Mouse (Mus musculus): ENCODE measurements at regions not wholly inside any gene's neighbourhood (a gene's known extent, or its start where the extent isn't known, plus 50 kb on each side); places are given as distances from the start of the nearest gene placed in this dataset.

DNA sequence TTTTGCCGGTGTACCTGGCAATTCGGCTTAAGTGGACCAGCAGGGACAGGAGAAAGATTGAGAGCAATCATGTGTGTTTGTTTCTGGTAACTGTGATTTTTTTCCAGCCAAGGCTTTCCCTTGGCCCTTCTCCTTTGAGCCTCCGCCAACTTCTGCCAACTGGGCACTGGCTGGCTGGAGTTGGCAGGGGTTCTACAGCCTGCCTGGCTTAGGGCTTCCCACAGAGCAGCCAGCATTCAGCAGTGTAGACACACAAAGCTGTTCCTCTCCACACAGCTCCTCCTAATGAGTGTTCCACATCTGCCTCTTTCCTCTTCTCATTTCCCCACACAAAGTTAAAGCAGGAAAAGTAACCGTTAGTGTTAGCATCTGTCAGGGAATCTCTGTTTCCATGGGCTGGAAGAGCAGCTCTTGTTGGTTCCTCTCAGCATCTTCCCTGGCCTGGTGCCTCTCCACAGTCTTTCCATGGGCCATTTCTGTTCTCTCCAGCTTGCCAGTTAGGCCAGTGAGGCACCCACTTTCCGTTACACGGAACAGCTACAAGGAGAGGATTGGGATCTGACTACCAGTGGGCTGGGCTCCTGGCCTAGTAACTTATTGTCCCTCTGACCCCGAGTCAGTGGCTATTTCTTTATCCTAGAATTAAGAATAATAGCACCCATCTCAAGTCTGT is 68.0 kb upstream of the Rbm24 start:
- TF ChIP-seq CTCF (IDR thresholded peaks at IDR 0.05): no peak
- H3K27ac ChIP-seq: peak overlapping the region; percentile 75
- intact Hi-C loops (cut with DNase I): no loop called here
- H3K4me3 ChIP-seq: no peak overlapping the region; the same call in 1 of the 2 replicates
- DNase-seq: peak; percentile 83

DNA sequence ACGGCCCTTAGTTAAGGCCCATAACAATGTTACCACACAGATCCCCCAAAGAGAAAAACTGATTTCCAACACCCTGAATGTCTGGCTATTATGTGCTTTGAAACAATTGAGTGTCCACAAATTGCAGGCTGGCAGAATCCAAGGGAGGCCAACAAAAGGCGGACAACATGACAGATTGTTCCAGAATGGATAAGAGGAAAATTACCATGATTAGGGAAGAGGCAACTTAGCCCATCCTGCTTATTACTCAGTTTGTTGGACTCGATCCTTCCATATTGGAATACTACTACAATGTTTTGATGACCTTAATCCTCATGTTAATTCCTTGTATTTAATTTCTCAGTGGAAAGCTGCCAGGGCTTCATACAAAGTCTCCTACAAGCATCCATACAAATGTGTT is 62.9 kb upstream of the Rbm24 start:
- intact Hi-C loops (cut with DNase I): loop anchor here (5.0 kb wide), 1 partner anchor 52 kb away; no protein-coding TSS in a partner anchor

DNA sequence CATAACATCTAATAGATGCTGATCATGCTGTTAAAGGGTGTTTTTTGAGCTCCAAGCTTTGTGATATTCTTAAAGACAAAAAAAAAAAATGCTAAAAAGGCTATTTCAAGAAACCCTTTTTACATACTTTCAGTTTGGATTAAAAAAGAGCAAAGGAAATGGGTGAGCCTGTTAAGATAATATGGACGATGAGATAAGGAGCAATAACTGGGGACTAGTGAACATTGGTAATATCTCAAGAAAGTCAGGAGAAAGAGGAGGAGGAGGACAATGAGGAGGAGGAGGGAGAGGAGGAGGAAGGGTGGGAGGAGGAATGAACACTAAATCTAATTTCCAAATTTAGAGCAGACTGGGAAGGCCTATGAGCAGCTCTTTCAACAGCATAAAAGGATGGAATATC is 62.3 kb upstream of the Rbm24 start:
- Histone ChIP-seq H3K27ac (no peak overlapping the region), H3K4me3 (no peak overlapping the region)
- TF ChIP-seq CTCF (IDR thresholded peaks at IDR 0.05): no peak
- intact Hi-C loops (cut with DNase I): loop anchor here (2.0 to 5.0 kb wide), 2 partner anchors 51 to 307 kb away; no protein-coding TSS in a partner anchor
- no peak for DNase-seq

More for the DNA sequence above, 62.9 kb upstream of the Rbm24 start:
- no peak overlapping the region for H3K27ac ChIP-seq
- H3K4me3 ChIP-seq: no peak overlapping the region
- DNase-seq: no peak
- TF ChIP-seq CTCF (IDR thresholded peaks at IDR 0.05): no peak

DNA sequence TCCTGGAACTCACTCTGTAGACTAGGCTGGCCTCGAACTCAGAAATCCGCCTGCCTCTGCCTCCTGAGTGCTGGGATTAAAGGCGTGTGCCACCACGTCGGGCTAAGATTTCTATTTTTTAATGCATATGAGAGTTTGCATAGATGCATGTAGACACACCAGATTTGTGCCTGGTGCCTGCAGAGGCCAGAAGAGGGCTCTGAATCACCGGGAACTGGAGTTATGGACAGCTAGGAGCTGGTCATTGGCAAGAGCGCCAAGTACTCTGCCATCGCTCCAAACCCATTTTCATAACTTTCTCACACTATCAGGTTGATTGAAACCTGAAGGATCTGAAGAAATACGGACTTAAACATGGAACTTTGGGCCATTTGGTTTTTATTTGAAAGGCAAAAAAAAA is 61.2 kb upstream of the Rbm24 start:
- intact Hi-C loops (cut with DNase I): loop anchor here (2.0 to 5.0 kb wide), 2 partner anchors 50 to 306 kb away; no protein-coding TSS in a partner anchor
- no peak overlapping the region for H3K27ac ChIP-seq
- H3K4me3 ChIP-seq: no peak overlapping the region
- DNase-seq: peak; percentile 53
- peak; percentile 63 for TF ChIP-seq CTCF (IDR thresholded peaks at IDR 0.05)

DNA sequence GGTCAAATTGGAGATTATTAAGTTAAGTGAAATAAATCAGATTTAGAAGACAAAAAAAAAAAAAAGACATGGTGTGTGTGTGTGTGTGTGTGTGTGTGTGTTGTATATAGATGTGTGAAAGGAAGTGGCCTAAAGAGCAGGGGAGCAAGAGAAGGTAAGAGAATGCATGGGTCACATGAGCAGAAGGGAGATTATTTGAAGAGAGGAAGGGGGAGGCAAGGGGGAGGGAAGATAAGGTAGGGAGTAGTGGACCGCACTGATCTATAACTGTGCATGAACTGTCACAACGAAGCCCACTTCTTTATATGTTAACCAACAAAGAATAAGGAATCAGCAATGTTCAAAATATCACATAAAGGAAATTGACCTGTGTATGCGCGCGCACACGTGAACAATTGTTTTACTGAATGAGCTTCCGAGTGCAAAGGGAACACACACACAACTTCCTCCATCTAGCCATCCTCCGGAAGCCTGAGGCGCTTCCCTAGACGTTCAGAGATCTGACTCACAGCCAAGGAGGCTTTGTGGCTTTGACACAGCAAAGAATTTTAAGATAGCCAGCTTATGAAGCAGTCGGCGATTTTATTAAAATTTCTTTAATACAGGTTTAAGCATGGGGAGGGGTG is 57.6 kb upstream of the Rbm24 start:
- Histone ChIP-seq H3K27ac (no peak overlapping the region), H3K4me3 (no peak overlapping the region)
- intact Hi-C loops (cut with DNase I): no loop called here
- DNase-seq: no peak
- no peak for TF ChIP-seq CTCF (IDR thresholded peaks at IDR 0.05)

DNA sequence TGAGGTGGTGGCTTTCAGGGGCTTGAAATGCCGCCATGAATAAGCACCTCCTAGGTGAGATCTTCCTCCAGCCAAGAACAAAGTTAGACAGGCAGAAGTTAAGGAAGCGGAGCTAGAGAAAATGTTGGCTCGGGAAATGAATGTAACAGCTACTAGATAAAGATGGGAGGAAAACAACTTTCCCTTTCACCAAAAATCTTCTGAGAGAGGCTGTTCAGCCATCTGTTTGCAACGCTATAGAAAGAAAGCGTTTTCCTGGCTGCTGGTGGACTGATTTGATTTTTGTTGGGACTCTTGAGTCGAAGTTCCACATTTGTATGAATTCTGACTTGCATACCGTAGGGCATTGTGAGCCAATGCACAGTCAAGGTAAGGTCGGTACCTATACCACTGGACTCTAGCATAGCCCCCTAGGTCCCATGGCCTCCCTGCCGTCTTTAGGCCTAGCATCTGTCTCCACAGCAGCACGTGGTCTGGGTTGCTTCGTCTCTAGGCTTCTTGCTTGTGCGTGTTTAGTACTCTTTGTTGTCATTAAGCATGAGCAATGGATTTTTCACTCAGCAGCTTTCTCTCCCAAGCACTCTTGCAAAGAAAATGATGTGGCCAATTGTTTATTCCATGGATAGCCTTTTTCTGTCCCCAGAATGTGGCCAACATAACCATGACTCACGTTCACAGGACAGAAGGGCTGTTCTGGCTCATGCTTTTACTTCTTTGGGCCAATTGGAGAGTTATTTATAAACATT is 54.6 kb upstream of the Rbm24 start:
- Histone ChIP-seq H3K4me3 (no peak overlapping the region), H3K27ac (no peak overlapping the region)
- TF ChIP-seq CTCF (IDR thresholded peaks at IDR 0.05): no peak
- intact Hi-C loops (cut with DNase I): no loop called here
- DNase-seq: no peak

DNA sequence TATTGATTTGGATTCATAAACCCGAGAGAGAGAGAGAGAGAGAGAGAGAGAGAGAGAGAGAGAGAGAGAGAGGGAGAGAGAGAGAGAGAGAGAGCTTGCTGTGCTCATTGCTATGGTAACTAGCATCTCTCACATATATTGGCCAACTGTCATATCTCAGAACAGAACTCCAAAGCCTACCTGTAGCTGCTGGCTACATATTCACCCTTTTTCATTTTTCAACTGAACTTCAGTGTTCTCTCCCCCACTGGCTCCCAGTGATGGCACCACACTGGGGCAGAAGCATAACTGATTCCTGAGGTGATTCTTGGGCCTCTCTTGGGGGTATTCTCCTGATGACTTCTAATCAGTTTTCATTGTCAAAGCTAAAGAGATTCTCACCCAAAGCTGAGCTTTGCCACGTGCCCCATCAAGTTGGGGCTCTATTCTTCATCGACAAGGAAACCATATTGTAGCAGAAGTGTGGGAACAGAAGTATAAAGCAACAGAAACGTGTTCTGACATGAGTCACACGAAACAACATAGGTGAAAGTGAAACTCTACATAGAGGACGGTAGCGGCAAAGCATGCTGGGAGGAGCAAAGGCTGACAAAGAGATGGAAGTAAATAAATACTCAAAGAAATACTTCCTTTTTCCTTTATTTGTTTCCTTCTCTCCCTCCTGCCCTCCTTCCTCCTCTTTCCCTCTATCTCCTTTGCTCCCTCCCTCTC is 53.9 kb upstream of the Rbm24 start:
- intact Hi-C loops (cut with DNase I): no loop called here
- no peak for TF ChIP-seq CTCF (IDR thresholded peaks at IDR 0.05)
- Histone ChIP-seq H3K27ac (no peak overlapping the region), H3K4me3 (no peak overlapping the region)
- DNase-seq: no peak

DNA sequence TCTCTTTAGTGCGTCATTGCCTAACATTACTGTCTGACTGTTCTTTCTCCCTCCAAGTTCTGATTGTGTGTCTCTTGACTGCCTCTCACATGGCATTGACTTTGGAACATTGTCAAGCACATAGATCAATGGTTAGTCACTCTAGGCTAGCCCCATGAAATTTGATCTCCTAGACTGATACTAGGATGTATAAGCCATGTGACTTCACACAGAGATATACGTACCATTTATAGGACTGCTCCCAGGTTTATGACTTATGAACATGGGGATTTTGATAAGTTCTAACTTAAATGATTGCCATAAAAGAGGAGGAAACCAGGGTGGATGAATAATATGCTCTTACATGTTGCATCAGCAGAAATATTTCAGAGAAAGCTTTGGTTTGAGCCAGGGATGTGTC is 52.9 kb upstream of the Rbm24 start:
- Histone ChIP-seq H3K27ac (no peak overlapping the region), H3K4me3 (no peak overlapping the region)
- DNase-seq: no peak
- intact Hi-C loops (cut with DNase I): no loop called here
- no peak for TF ChIP-seq CTCF (IDR thresholded peaks at IDR 0.05)

All from gastrocnemius, adult 2 months (tissue).